Mouse (Mus musculus): ENCODE measurements at regions not wholly inside any gene's neighbourhood (a gene's known extent, or its start where the extent isn't known, plus 50 kb on each side); places are given as distances from the start of the nearest gene placed in this dataset.

DNA sequence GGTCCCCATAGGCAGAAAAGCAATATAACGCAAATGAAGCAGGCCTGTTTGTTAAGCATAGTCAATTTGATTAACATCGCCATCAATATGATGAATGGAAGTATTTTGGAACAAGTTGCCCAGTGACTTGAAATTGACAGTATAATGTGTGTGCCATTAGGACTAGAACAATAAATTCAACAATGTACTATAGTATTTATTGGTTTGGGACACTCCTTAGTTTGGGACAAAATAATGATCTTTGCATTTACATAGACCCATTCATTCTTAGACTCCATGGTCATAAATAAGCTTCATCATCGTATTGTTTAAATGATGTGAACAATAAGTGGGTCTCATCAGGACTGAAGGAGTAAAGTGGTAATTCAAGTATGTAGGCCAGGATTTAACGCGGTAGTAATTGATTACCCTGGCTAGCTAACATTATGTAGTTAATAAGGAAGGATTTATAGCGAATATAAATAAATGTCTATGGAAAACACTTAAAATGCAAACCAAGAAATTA is 2933.6 kb upstream of the 5930422O12Rik start:
- no peak overlapping the region for H3K4me2 ChIP-seq (ENCODE audit: low read depth, low read length)
- H3K4me1 ChIP-seq (ENCODE audit: control insufficient read depth, insufficient read depth, low read length) = no peaks in the 10 kb centered on the region
- H3K27ac ChIP-seq (replicated peaks; ENCODE audit: low read depth, low read length) = no peak overlapping the region
- no peak for DNase-seq (ENCODE audit: low spot score)
- H3K27me3 ChIP-seq (ENCODE audit: control insufficient read depth, insufficient read depth, low read length) = no peaks in the 10 kb centered on the region
- WGBS = 93% methylated on average over 6 of the region's 6 CpGs
- no peak overlapping the region for H3K4me3 ChIP-seq (ENCODE audit: low read depth, low read length)
- H3K9me3 ChIP-seq (replicated peaks; ENCODE audit: control insufficient read depth, low read length) = no peaks in the 10 kb centered on the region
- no peak for ATAC-seq (replicated peaks; ENCODE audit: insufficient number of reproducible peaks, low FRiP score, low TSS enrichment, low read depth)
- H3K9ac ChIP-seq (replicated peaks; ENCODE audit: low read length) = no peak overlapping the region
- H3K36me3 ChIP-seq (replicated peaks; ENCODE audit: control insufficient read depth, insufficient read depth, low read depth, low read length) = no peaks in the 10 kb centered on the region

GRCm38 (mm10) chr8:30502164-30502563 is 2926.3 kb upstream of the 5930422O12Rik start:
- WGBS = 75% methylated on average over 2 of the region's 2 CpGs
- Histone ChIP-seq H3K4me2 (ENCODE audit: low read depth, low read length) (no peak overlapping the region), H3K27me3 (ENCODE audit: control insufficient read depth, insufficient read depth, low read length) (no peaks in the 10 kb centered on the region), H3K27ac (replicated peaks; ENCODE audit: low read depth, low read length) (no peak overlapping the region), H3K9ac (replicated peaks; ENCODE audit: low read length) (no peak overlapping the region), H3K4me1 (ENCODE audit: control insufficient read depth, insufficient read depth, low read length) (no peaks in the 10 kb centered on the region), H3K36me3 (replicated peaks; ENCODE audit: control insufficient read depth, insufficient read depth, low read depth, low read length) (no peaks in the 10 kb centered on the region), H3K9me3 (replicated peaks; ENCODE audit: control insufficient read depth, low read length) (no peaks in the 10 kb centered on the region), H3K4me3 (ENCODE audit: low read depth, low read length) (no peak overlapping the region)
- no peak for DNase-seq (ENCODE audit: low spot score)
- no peak for ATAC-seq (replicated peaks; ENCODE audit: insufficient number of reproducible peaks, low FRiP score, low TSS enrichment, low read depth)

DNA sequence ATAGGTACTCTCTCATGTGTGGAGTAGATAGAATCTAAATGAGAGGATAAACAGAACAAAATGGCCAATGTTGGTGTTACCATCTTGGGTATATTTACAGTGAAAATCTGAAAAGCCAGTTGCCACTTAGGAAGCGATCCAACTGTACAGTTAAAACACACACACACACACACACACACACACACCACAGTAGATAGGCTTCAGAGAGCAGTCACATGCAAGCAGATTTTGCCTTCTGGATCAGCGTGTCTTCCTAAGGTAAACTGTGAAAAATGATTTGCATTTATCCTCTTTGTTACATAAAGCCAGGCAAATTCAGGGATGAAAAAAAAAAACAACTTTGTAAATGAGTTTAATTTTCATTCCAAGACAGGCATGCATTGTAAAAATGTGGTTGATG is 2917.2 kb upstream of the 5930422O12Rik start:
- no peak overlapping the region for H3K27ac ChIP-seq (replicated peaks; ENCODE audit: low read depth, low read length)
- no peaks in the 10 kb centered on the region for H3K36me3 ChIP-seq (replicated peaks; ENCODE audit: control insufficient read depth, insufficient read depth, low read depth, low read length)
- no peaks in the 10 kb centered on the region for H3K9me3 ChIP-seq (replicated peaks; ENCODE audit: control insufficient read depth, low read length)
- H3K27me3 ChIP-seq (ENCODE audit: control insufficient read depth, insufficient read depth, low read length) = no peaks in the 10 kb centered on the region
- WGBS = 86% methylated on average over 2 of the region's 2 CpGs
- no peak overlapping the region for H3K9ac ChIP-seq (replicated peaks; ENCODE audit: low read length)
- H3K4me2 ChIP-seq (ENCODE audit: low read depth, low read length) = no peak overlapping the region
- no peaks in the 10 kb centered on the region for H3K4me1 ChIP-seq (ENCODE audit: control insufficient read depth, insufficient read depth, low read length)
- no peak overlapping the region for H3K4me3 ChIP-seq (ENCODE audit: low read depth, low read length)
- DNase-seq (ENCODE audit: low spot score) (no peak), ATAC-seq (replicated peaks; ENCODE audit: insufficient number of reproducible peaks, low FRiP score, low TSS enrichment, low read depth) (no peak)

GRCm38 (mm10) chr8:30522806-30523462 is 2905.6 kb upstream of the 5930422O12Rik start:
- Histone ChIP-seq H3K36me3 (replicated peaks; ENCODE audit: control insufficient read depth, insufficient read depth, low read depth, low read length) (no peaks in the 10 kb centered on the region), H3K4me1 (ENCODE audit: control insufficient read depth, insufficient read depth, low read length) (no peaks in the 10 kb centered on the region), H3K4me3 (ENCODE audit: low read depth, low read length) (no peak overlapping the region), H3K9ac (replicated peaks; ENCODE audit: low read length) (no peak overlapping the region), H3K4me2 (ENCODE audit: low read depth, low read length) (no peak overlapping the region), H3K27me3 (ENCODE audit: control insufficient read depth, insufficient read depth, low read length) (no peaks in the 10 kb centered on the region), H3K27ac (replicated peaks; ENCODE audit: low read depth, low read length) (no peak overlapping the region), H3K9me3 (replicated peaks; ENCODE audit: control insufficient read depth, low read length) (no peaks in the 10 kb centered on the region)
- no peak for ATAC-seq (replicated peaks; ENCODE audit: insufficient number of reproducible peaks, low FRiP score, low TSS enrichment, low read depth)
- DNase-seq (ENCODE audit: low spot score) = no peak
- 43% methylated on average over 10 of the region's 10 CpGs for WGBS

GRCm38 (mm10) chr8:30532862-30533500 is 2895.5 kb upstream of the 5930422O12Rik start:
- DNase-seq (ENCODE audit: low spot score) = no peak
- Histone ChIP-seq H3K9ac (replicated peaks; ENCODE audit: low read length) (no peak overlapping the region), H3K4me3 (ENCODE audit: low read depth, low read length) (no peak overlapping the region), H3K27ac (replicated peaks; ENCODE audit: low read depth, low read length) (no peak overlapping the region), H3K4me1 (ENCODE audit: control insufficient read depth, insufficient read depth, low read length) (no peaks in the 10 kb centered on the region), H3K4me2 (ENCODE audit: low read depth, low read length) (no peak overlapping the region), H3K36me3 (replicated peaks; ENCODE audit: control insufficient read depth, insufficient read depth, low read depth, low read length) (no peaks in the 10 kb centered on the region), H3K27me3 (ENCODE audit: control insufficient read depth, insufficient read depth, low read length) (no peaks in the 10 kb centered on the region), H3K9me3 (replicated peaks; ENCODE audit: control insufficient read depth, low read length) (no peaks in the 10 kb centered on the region)
- ATAC-seq (replicated peaks; ENCODE audit: insufficient number of reproducible peaks, low FRiP score, low TSS enrichment, low read depth) = no peak
- WGBS = 50% methylated on average over 3 of the region's 3 CpGs

- Histone ChIP-seq H3K4me3 (ENCODE audit: low read depth, low read length) (no peak overlapping the region), H3K9ac (replicated peaks; ENCODE audit: low read length) (no peak overlapping the region), H3K27ac (replicated peaks; ENCODE audit: low read depth, low read length) (no peak overlapping the region), H3K4me2 (ENCODE audit: low read depth, low read length) (no peak overlapping the region), H3K36me3 (replicated peaks; ENCODE audit: control insufficient read depth, insufficient read depth, low read depth, low read length) (no peaks in the 10 kb centered on the region), H3K27me3 (ENCODE audit: control insufficient read depth, insufficient read depth, low read length) (no peaks in the 10 kb centered on the region), H3K4me1 (ENCODE audit: control insufficient read depth, insufficient read depth, low read length) (no peaks in the 10 kb centered on the region), H3K9me3 (replicated peaks; ENCODE audit: control insufficient read depth, low read length) (no peaks in the 10 kb centered on the region)
- DNase-seq (ENCODE audit: low spot score) (no peak), ATAC-seq (replicated peaks; ENCODE audit: insufficient number of reproducible peaks, low FRiP score, low TSS enrichment, low read depth) (no peak)
- 78% methylated on average over 3 of the region's 3 CpGs for WGBS
Measured at GRCm38 (mm10) chr8:30533501-30533870, 2895.0 kb upstream of the 5930422O12Rik start.

DNA sequence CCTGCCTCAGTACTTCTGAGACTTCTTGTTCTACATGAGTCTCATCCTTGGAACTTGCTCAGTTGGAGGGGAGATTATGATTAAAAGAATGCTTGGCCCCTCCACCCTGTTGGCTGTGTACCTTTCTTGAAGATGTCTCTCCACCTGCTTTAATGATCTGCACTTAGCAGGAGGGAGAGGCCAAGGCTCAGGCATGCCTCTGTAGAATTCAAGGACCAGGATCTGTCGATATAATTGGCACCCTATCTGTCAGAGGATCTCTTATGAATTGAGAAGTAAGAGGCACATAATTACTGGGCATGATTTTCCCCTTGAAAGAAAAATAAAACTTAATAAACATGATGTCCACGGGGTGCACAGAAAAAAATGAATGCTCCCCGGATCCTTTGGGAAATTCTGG is 2893.1 kb upstream of the 5930422O12Rik start:
- no peaks in the 10 kb centered on the region for H3K27me3 ChIP-seq (ENCODE audit: control insufficient read depth, insufficient read depth, low read length)
- 74% methylated on average over 3 of the region's 3 CpGs for WGBS
- ATAC-seq (replicated peaks; ENCODE audit: insufficient number of reproducible peaks, low FRiP score, low TSS enrichment, low read depth) = no peak

GRCm38 (mm10) chr8:30542196-30542595 is 2886.3 kb upstream of the 5930422O12Rik start:
- H3K4me2 ChIP-seq (ENCODE audit: low read depth, low read length) = no peak overlapping the region
- no peaks in the 10 kb centered on the region for H3K9me3 ChIP-seq (replicated peaks; ENCODE audit: control insufficient read depth, low read length)
- no peaks in the 10 kb centered on the region for H3K27me3 ChIP-seq (ENCODE audit: control insufficient read depth, insufficient read depth, low read length)
- H3K4me3 ChIP-seq (ENCODE audit: low read depth, low read length) = no peak overlapping the region
- H3K27ac ChIP-seq (replicated peaks; ENCODE audit: low read depth, low read length) = no peak overlapping the region
- H3K9ac ChIP-seq (replicated peaks; ENCODE audit: low read length) = no peak overlapping the region
- H3K4me1 ChIP-seq (ENCODE audit: control insufficient read depth, insufficient read depth, low read length) = no peaks in the 10 kb centered on the region
- no peaks in the 10 kb centered on the region for H3K36me3 ChIP-seq (replicated peaks; ENCODE audit: control insufficient read depth, insufficient read depth, low read depth, low read length)
- no peak for ATAC-seq (replicated peaks; ENCODE audit: insufficient number of reproducible peaks, low FRiP score, low TSS enrichment, low read depth)
- 83% methylated on average over 1 of the region's 1 CpGs for WGBS
- no peak for DNase-seq (ENCODE audit: low spot score)

More for the DNA sequence above, 2893.1 kb upstream of the 5930422O12Rik start:
- Histone ChIP-seq H3K27ac (replicated peaks; ENCODE audit: low read depth, low read length) (no peak overlapping the region), H3K4me3 (ENCODE audit: low read depth, low read length) (no peak overlapping the region), H3K4me2 (ENCODE audit: low read depth, low read length) (no peak overlapping the region), H3K9me3 (replicated peaks; ENCODE audit: control insufficient read depth, low read length) (no peaks in the 10 kb centered on the region), H3K4me1 (ENCODE audit: control insufficient read depth, insufficient read depth, low read length) (no peaks in the 10 kb centered on the region), H3K36me3 (replicated peaks; ENCODE audit: control insufficient read depth, insufficient read depth, low read depth, low read length) (no peaks in the 10 kb centered on the region), H3K9ac (replicated peaks; ENCODE audit: low read length) (no peak overlapping the region)
- no peak for DNase-seq (ENCODE audit: low spot score)
